In genomic region chr7:27429135-27429534, GRCm38 (mm10) we compare ENCODE assay signal across 1 mouse cellular context.
TF ChIP-seq lines count a peak whose summit lies in the region.

No protein-coding gene starts in this region.

TF ChIP-seq in MEL, 35 proteins besides CTCF, POLR2A, EP300 and RAD21:
- TF ChIP-seq USF1 (IDR thresholded peaks at IDR 0.05; ENCODE audit: low read depth, low read length), result no peak
- TF ChIP-seq MEF2A (IDR thresholded peaks at IDR 0.05; ENCODE audit: extremely low read depth, insufficient replicate concordance, low read depth, low read length, poor library complexity, severe bottlenecking), result no peak
- TF ChIP-seq ETS1 (IDR thresholded peaks at IDR 0.05; ENCODE audit: low read depth, low read length), result no peak
- no peak for TF ChIP-seq POLR2AphosphoS5 (IDR thresholded peaks at IDR 0.05; ENCODE audit: borderline replicate concordance, low read depth, low read length)
- no peak for TF ChIP-seq TCF12 (IDR thresholded peaks at IDR 0.05; ENCODE audit: low read depth, low read length)
- TF ChIP-seq POLR2AphosphoS2 (IDR thresholded peaks at IDR 0.05; ENCODE audit: low read length), result no peak
- TF ChIP-seq TAL1 (IDR thresholded peaks at IDR 0.05; ENCODE audit: low read length), result no peak
- TF ChIP-seq ZC3H11A (IDR thresholded peaks at IDR 0.05; ENCODE audit: low read depth, low read length), result no peak
- TF ChIP-seq ZKSCAN1 (IDR thresholded peaks at IDR 0.05; ENCODE audit: low read depth, low read length), result no peak
- TF ChIP-seq SMC3 (IDR thresholded peaks at IDR 0.05; ENCODE audit: low read depth, low read length), result no peak
- TF ChIP-seq MYB (IDR thresholded peaks at IDR 0.05; ENCODE audit: low read depth, low read length), result no peak
- TF ChIP-seq JUND (IDR thresholded peaks at IDR 0.05; ENCODE audit: low read depth, low read length), result no peak
- TF ChIP-seq SIN3A (IDR thresholded peaks at IDR 0.05; ENCODE audit: low read length), result no peak
- TF ChIP-seq HCFC1 (IDR thresholded peaks at IDR 0.05; ENCODE audit: low read depth, low read length), result no peak
- TF ChIP-seq USF2 (IDR thresholded peaks at IDR 0.05; ENCODE audit: borderline replicate concordance in 1 of 2, insufficient read depth in 1 of 2, low read depth in 1 of 2, low read length in 2 of 2), result no peak
TF ChIP-seq in MEL: peak in this region for 0.
